Comparison of ENCODE assay signal across 12 mouse cellular contexts in the genomic region with DNA sequence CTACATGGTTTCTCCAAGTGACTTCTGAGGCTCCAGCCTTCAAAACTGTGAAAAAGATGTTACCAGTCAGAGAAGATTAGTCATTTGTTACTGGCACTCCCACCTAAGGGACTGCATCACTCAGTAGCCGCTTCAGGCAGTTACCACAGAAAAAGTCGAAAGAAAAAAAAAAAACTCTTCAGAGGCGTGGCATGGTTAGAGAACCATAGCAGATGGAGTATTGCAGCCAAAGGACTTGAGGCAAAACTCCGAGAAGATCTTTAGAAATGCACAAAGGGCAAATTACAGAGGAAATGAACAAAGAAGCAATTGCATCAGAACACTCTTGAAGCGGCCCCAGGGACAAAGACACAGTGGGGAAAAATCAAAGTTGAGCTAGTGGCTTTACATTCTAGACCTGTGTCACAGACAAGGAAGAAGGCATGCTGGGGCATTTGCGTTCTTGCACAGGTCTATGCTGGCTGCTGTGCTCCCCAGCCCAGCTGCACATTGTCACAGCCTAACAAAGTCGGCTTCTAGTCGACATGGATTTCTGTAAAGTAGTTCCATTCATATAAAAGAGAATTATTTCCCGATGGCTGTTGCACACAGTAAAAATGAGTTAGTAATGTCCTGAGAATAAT.
DNase-seq lines count a peak whose midpoint lies in the region; ATAC-seq and TF ChIP-seq lines count a peak whose summit lies in the region.
"Had no signal": no experiment of that assay in that cellular context is flagged by ENCODE, and none has a peak within 500 bp of the region (broad histone marks: within the 10 kb centered on the region; RNA-seq: fewer than 3 reads in every experiment).

No protein-coding gene starts in this region.

- no peak for DNase-seq in heart, embryonic 10.5 days (ENCODE audit: low spot score)
- DNase-seq in heart, postnatal 14 days = no peak
- peak; percentile 63 for DNase-seq in kidney, postnatal 0 days (ENCODE audit: low spot score)
- no peak for DNase-seq in kidney, postnatal 10 days
- DNase-seq in Patski (ENCODE audit: low read depth, low spot score) = no peak
- DNase-seq in urinary bladder, adult 18-20 months (ENCODE audit: low spot score in 2 of 2) = no peak
- DNase-seq: cerebellum, adult 2 months; lung, postnatal 36 days had no signal

- no peak overlapping the region for H3K4me2 ChIP-seq in kidney, postnatal 0 days (ENCODE audit: low read length)
- no peak overlapping the region for H3K4me2 ChIP-seq in hindbrain, embryonic 13.5 days
- H3K4me2 ChIP-seq: hindbrain, embryonic 12.5 days had no signal

- ATAC-seq in kidney, postnatal 0 days (replicated peaks; ENCODE audit: low FRiP score, low read depth) = no peak
- ATAC-seq in Patski = peak; percentile 89
- 0 out of 2 replicates have a peak, but pooled peaks have one; percentile 10 for ATAC-seq in megakaryocyte, adult 5-6 weeks (ENCODE audit: poor library complexity, severe bottlenecking)
- ATAC-seq in hindbrain, embryonic 13.5 days (ENCODE audit: low FRiP score) = no peak
- ATAC-seq: CD4-positive, CD25-positive, alpha-beta regulatory T cell, adult 4 months had no signal

- no peaks in the 10 kb centered on the region; the same call in 1 of the 2 replicates for H3K36me3 ChIP-seq in heart, embryonic 10.5 days
- peaks cover 7% of the 10 kb centered on the region; the same call in 1 of the 2 replicates for H3K36me3 ChIP-seq in kidney, postnatal 0 days (ENCODE audit: insufficient read depth, low read length)
- H3K36me3 ChIP-seq in hindbrain, embryonic 13.5 days = no peaks in the 10 kb centered on the region
- H3K36me3 ChIP-seq: hindbrain, embryonic 12.5 days had no signal

- in situ Hi-C loops in Patski (cut with MboI; ENCODE audit: low pct_unique_long_range_greater_than_20kb) = no loop called here

- intact Hi-C loops in heart, postnatal 14 days (cut with DNase I) = loop anchor here (5.0 kb wide), 1 partner anchor 81 kb away; no protein-coding TSS in a partner anchor

- peaks cover 44% of the 10 kb centered on the region for H3K4me1 ChIP-seq in heart, embryonic 10.5 days
- H3K4me1 ChIP-seq in kidney, postnatal 0 days (replicated peaks; ENCODE audit: insufficient read depth, low read length) = 0 out of 2 replicates have a peak, but pooled peaks cover 4% of the 10 kb centered on the region
- H3K4me1 ChIP-seq in hindbrain, embryonic 13.5 days (replicated peaks) = 0 out of 2 replicates have a peak, but pooled peaks cover 3% of the 10 kb centered on the region

- POLR2A ChIA-PET in Patski (lab: Charles Lee) = no interaction called here

- 62% methylated on average over 9 of the region's 9 CpGs for WGBS in heart, embryonic 10.5 days
- WGBS in kidney, postnatal 0 days = 45% methylated on average over 9 of the region's 9 CpGs
- 37% methylated on average over 9 of the region's 9 CpGs for WGBS in hindbrain, embryonic 13.5 days

- H3K4me3 ChIP-seq in heart, embryonic 10.5 days = no peak overlapping the region
- no peak overlapping the region for H3K4me3 ChIP-seq in kidney, postnatal 0 days (replicated peaks; ENCODE audit: low read depth, low read length)
- no peak overlapping the region for H3K4me3 ChIP-seq in hindbrain, embryonic 13.5 days
- H3K4me3 ChIP-seq: hindbrain, embryonic 12.5 days had no signal

- no peaks in the 10 kb centered on the region for H3K27me3 ChIP-seq in heart, embryonic 10.5 days (ENCODE audit: insufficient read depth, poor library complexity, severe bottlenecking)
- H3K27me3 ChIP-seq in kidney, postnatal 0 days (ENCODE audit: insufficient read depth, low read length) = no peaks in the 10 kb centered on the region
- H3K27me3 ChIP-seq in Patski = no peaks in the 10 kb centered on the region
- H3K27me3 ChIP-seq in hindbrain, embryonic 13.5 days = no peaks in the 10 kb centered on the region
- H3K27me3 ChIP-seq: hindbrain, embryonic 12.5 days had no signal

- no peaks in the 10 kb centered on the region for H3K9me3 ChIP-seq in heart, embryonic 10.5 days
- no peaks in the 10 kb centered on the region for H3K9me3 ChIP-seq in kidney, postnatal 0 days (replicated peaks; ENCODE audit: low read length)
- H3K9me3 ChIP-seq in hindbrain, embryonic 13.5 days = no peaks in the 10 kb centered on the region
- H3K9me3 ChIP-seq: hindbrain, embryonic 12.5 days had no signal

- CTCF ChIA-PET in Patski (lab: Charles Lee) = interaction anchor here (1.7 kb wide), 1 partner anchor 25 kb away, joined by 5 read pairs; no protein-coding TSS in a partner anchor

- TF ChIP-seq CTCF in kidney, postnatal 0 days (IDR thresholded peaks at IDR 0.05; ENCODE audit: low read depth) = no peak
- no peak for TF ChIP-seq CTCF in Patski (IDR thresholded peaks at IDR 0.05)

- peak overlapping the region; percentile 74 for H3K27ac ChIP-seq in heart, embryonic 10.5 days
- peak overlapping the region; percentile 70 for H3K27ac ChIP-seq in kidney, postnatal 0 days
- no peak overlapping the region for H3K27ac ChIP-seq in hindbrain, embryonic 13.5 days
- H3K27ac ChIP-seq: hindbrain, embryonic 12.5 days had no signal

- no peak overlapping the region for H3K9ac ChIP-seq in kidney, postnatal 0 days (ENCODE audit: low read depth, low read length)
- H3K9ac ChIP-seq in hindbrain, embryonic 13.5 days = no peak overlapping the region
- H3K9ac ChIP-seq: hindbrain, embryonic 12.5 days had no signal

Comparison
In these comparisons a context has a peak if more than half of its experiments do, and no peak if none do; other contexts are left out.
1. ATAC-seq: peak in Patski (single experiment) and megakaryocyte, adult 5-6 weeks (single experiment); none in kidney, postnatal 0 days (single experiment) and hindbrain, embryonic 13.5 days (single experiment).